Mouse (Mus musculus): ENCODE data around the gene Chil1. TPM values are rescaled to one million over a fixed set of nuclear protein-coding genes. Genes with fewer than 3 reads are reported as not detected.

Gene Chil1
- polyA plus RNA-seq, 1 experiment from 2014 or later = 1.5 TPM

DNA sequence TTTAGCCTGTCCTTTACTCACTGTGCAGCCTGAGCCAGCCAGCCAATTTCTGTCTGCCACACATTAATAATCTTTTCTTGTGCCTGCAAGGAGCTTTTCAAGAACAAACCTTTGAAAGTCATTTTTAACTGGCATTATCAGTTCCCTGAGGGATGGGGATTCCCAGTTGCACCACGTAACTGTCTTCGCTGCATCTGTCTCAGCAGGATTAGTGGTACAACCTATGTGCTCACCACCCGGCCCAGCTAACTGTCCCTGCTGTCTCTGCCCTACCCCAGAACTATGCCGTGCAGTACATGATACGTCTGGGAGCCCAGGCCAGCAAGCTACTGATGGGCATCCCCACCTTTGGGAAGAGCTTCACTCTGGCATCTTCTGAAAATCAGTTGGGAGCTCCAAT, 6.2 kb downstream of the Chil1 start:
- H3K4me3 ChIP-seq = no peak overlapping the region
- no peak for DNase-seq (ENCODE audit: low spot score)
- peaks cover 19% of the 10 kb centered on the region for H3K27me3 ChIP-seq (ENCODE audit: insufficient read depth, poor library complexity, severe bottlenecking)
- H3K9me3 ChIP-seq = no peaks in the 10 kb centered on the region
- 84% methylated on average over 5 of the region's 5 CpGs for WGBS
- peaks cover 18% of the 10 kb centered on the region for H3K4me1 ChIP-seq (replicated peaks)
- no peak overlapping the region for H3K27ac ChIP-seq
- no peaks in the 10 kb centered on the region for H3K36me3 ChIP-seq

DNA sequence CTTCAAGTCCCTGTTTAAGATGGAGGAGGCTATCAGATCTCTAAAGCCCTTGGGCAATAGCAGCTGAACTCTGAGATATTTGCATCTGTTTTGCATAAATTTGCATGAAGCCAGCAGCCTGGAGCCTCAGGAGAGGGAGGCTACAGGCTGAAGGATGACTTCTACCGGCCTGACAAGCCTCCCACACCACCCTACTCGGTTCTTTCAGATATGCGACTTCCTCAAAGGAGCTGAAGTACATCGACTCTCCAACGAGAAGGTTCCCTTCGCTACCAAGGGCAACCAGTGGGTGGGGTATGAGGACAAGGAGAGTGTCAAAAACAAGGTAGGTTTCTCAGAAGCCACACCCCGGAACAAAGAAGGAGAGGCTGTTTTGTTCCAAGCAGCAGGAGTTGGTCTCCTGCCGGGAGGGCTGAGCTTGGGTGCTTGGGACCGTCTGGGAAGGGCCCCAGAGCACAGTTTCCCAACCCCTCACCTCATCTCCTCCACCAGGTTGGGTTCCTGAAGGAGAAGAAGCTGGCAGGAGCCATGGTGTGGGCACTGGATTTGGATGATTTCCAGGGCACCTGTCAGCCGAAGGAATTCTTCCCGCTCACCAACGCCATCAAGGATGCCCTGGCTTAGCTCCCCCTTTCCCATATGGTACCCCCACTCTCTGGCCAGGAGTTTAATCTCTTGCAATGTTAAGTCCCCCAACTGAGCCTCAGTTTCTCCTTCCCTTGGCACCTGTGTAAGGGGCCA, 7.2 kb downstream of the Chil1 start:
- WGBS = 31% methylated on average over 12 of the region's 12 CpGs
- Histone ChIP-seq H3K4me1 (replicated peaks) (peaks cover 28% of the 10 kb centered on the region), H3K27me3 (ENCODE audit: insufficient read depth, poor library complexity, severe bottlenecking) (peaks cover 19% of the 10 kb centered on the region), H3K9me3 (no peaks in the 10 kb centered on the region), H3K36me3 (no peaks in the 10 kb centered on the region), H3K4me3 (no peak overlapping the region), H3K27ac (peak overlapping the region; percentile 31)
- no peak for DNase-seq (ENCODE audit: low spot score)

DNA sequence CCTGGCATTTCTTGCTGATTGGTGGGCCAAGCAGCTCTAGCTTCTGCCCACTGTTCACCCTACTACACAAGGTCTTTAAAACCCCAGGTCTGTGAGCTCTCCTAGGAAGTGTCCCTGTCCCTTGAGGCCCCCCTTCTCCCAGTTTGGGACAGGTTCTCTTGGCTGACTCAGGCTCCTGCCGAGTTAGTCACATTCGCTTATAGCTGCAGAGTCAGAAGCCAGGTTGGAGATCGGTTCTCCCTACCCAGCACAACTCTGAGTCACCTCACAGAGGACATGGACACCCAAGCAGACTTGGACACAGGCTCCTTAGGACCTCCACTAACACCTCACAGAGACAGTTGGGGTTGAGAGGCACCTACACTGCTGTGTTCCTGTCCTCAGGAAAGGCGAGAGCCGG, 9.2 kb downstream of the Chil1 start:
- peaks cover 19% of the 10 kb centered on the region for H3K27me3 ChIP-seq (ENCODE audit: insufficient read depth, poor library complexity, severe bottlenecking)
- H3K27ac ChIP-seq = no peak overlapping the region
- 90% methylated on average over 5 of the region's 5 CpGs for WGBS
- DNase-seq (ENCODE audit: low spot score) = no peak
- H3K9me3 ChIP-seq = no peaks in the 10 kb centered on the region
- H3K4me3 ChIP-seq = no peak overlapping the region
- no peaks in the 10 kb centered on the region for H3K36me3 ChIP-seq
- H3K4me1 ChIP-seq (replicated peaks) = peaks cover 48% of the 10 kb centered on the region

DNA sequence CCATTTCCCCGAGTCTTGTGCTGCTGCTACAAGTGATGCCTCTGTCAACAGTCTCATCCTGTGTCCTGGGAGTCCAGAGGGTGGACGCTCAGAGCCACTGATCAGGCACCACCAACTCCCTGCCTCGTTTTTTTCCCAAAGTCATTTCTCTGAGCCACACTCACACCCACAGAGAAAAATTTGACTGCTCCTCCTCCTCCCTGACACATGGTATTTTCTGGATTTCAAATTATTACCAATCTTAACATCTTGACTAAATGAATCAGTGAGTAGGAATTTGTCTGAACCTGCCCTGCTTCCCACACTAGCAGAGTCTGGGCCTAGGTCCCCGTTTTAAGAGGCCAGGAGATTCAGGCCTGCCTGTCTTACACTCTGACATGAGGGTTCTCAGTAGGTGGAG, 10.0 kb downstream of the Chil1 start:
- no peak overlapping the region for H3K27ac ChIP-seq
- H3K4me3 ChIP-seq = no peak overlapping the region
- peaks cover 52% of the 10 kb centered on the region for H3K4me1 ChIP-seq (replicated peaks)
- H3K9me3 ChIP-seq = no peaks in the 10 kb centered on the region
- peaks cover 19% of the 10 kb centered on the region for H3K27me3 ChIP-seq (ENCODE audit: insufficient read depth, poor library complexity, severe bottlenecking)
- H3K36me3 ChIP-seq = no peaks in the 10 kb centered on the region
- 50% methylated on average over 4 of the region's 4 CpGs for WGBS
- DNase-seq (ENCODE audit: low spot score) = no peak

DNA sequence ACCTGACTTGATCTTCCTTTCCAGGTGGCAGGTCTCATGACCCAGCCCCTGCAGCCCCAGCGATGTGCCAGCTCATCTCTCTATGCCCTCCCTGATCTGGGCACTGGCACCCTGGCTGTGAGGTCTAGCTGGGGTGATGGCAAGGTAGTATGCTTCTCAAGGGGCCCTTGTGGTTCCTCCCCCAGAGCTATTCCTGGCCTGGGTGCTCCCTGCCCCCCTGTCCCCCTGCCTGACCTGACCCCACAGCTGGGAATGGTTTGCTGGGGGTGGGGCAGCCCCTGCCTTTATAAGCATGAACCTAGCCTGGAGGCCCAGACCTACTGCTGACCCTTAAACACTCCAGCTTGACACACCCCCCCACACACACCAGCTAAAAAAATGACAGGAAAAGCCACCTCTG, 11.2 kb downstream of the Chil1 start, which contains the start of gene Mybph:
TSS of gene Mybph (plus strand) at position 323 of the 400 bp plus-strand sequence.
- no peak for DNase-seq (ENCODE audit: low spot score)

DNA sequence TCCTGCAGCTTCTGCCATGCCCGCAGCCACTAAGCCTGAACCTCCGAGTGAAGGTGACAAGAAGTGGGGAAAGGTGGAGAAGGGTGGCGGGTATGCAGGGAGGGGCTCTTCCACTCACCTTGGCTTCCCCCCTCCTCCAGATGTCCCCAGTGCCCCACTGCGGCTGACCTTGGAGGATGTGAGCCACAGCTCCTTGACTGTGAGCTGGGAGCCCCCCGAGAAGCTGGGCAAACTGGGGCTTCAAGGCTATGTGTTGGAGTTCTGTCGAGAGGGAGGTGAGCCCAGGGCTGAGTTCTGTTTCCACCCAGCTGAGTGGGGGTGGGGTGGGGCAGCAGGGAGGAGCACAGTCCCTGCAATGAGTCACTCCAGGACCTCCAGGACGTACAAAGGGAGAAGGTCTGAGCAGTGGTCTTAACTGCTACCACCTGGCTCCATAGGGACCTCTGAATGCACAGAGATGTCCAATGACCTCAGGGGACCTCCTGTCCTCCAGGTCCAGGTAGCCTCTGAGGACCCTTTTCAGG, 11.8 kb downstream of the Chil1 start:
- Histone ChIP-seq H3K27me3 (ENCODE audit: insufficient read depth, poor library complexity, severe bottlenecking) (peaks cover 13% of the 10 kb centered on the region), H3K9me3 (no peaks in the 10 kb centered on the region), H3K27ac (peak overlapping the region; percentile 50; the same call in 1 of the 2 replicates), H3K4me3 (no peak overlapping the region), H3K4me1 (replicated peaks) (peaks cover 53% of the 10 kb centered on the region), H3K36me3 (no peaks in the 10 kb centered on the region)
- 66% methylated on average over 7 of the region's 7 CpGs for WGBS
- no peak for DNase-seq (ENCODE audit: low spot score)

More for the DNA sequence above, 11.2 kb downstream of the Chil1 start, which contains the start of gene Mybph:
- Histone ChIP-seq H3K4me3 (no peak within 1 kb of the TSS), H3K9me3 (no peaks in the 10 kb centered on the region), H3K27me3 (ENCODE audit: insufficient read depth, poor library complexity, severe bottlenecking) (peaks cover 19% of the 10 kb centered on the region), H3K36me3 (no peaks in the 10 kb centered on the region), H3K27ac (peak within 1 kb of the TSS; percentile 50; the same call in 1 of the 2 replicates), H3K4me1 (replicated peaks) (peaks cover 56% of the 10 kb centered on the region)
- 67% methylated on average over 1 of the region's 1 CpGs for WGBS

DNA sequence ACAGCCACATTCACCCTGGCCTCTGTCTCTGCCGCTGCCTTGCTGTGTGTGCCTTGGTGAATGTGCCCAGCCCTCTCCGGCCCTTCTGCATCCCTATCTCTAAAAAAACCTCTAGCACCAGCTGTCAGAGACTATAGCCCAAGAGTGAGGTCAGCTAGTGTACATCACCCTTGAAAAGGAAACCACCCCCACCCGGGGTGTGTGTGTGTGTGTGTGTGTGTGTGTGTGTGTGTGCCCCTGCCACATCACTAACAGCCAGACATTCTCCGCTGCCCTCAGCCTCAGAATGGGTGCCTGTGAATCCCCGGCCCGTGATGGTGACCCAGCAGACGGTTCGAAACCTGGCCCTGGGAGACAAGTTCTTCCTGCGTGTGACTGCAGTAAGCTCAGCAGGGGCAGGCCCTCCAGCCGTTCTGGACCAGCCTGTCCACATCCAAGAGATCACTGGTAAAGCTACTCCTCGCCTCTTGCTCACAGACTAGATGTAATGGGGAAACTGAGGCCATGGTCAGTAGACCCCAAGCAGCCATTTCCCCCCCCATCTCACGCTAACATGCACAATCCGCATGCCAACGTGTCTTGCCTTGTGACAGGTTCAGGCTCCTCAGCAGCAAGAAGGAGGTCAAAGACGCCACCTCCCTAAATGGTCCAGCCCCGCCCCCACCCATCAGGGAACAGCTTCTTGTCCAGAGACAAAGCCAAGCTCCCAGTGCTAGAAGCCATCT, 12.5 kb downstream of the Chil1 start:
- Histone ChIP-seq H3K9me3 (no peaks in the 10 kb centered on the region), H3K36me3 (no peaks in the 10 kb centered on the region), H3K4me1 (replicated peaks) (peaks cover 46% of the 10 kb centered on the region), H3K4me3 (no peak overlapping the region), H3K27ac (peak overlapping the region; percentile 23; the same call in 1 of the 2 replicates), H3K27me3 (ENCODE audit: insufficient read depth, poor library complexity, severe bottlenecking) (peaks cover 7% of the 10 kb centered on the region)
- no peak for DNase-seq (ENCODE audit: low spot score)
- WGBS = 76% methylated on average over 16 of the region's 16 CpGs

DNA sequence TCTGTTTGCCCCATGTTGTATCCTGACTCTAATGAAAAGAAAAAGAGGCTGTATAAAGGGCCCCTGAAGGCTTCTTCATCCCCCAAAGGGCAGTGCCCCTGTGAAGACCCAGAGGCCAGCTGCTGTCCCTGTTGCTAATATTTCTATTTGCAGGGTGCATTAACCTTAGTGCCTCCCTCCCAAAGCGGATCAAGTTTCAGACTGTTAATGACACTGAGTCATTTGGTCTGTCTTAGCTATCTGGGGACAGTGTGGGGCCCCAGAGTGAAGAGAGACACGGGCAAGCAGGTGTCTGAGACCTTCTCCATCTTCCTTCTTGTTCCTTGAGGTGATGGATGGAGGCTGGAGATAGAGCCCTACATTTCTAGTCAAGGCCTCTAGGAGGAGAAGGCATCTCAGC, 13.1 kb downstream of the Chil1 start:
- Histone ChIP-seq H3K4me1 (replicated peaks) (peaks cover 44% of the 10 kb centered on the region), H3K36me3 (no peaks in the 10 kb centered on the region), H3K27ac (peak overlapping the region; percentile 23; the same call in 1 of the 2 replicates), H3K27me3 (ENCODE audit: insufficient read depth, poor library complexity, severe bottlenecking) (peaks cover 6% of the 10 kb centered on the region; the same call in 1 of the 2 replicates), H3K9me3 (no peaks in the 10 kb centered on the region), H3K4me3 (no peak overlapping the region)
- 63% methylated on average over 2 of the region's 2 CpGs for WGBS
- no peak for DNase-seq (ENCODE audit: low spot score)

DNA sequence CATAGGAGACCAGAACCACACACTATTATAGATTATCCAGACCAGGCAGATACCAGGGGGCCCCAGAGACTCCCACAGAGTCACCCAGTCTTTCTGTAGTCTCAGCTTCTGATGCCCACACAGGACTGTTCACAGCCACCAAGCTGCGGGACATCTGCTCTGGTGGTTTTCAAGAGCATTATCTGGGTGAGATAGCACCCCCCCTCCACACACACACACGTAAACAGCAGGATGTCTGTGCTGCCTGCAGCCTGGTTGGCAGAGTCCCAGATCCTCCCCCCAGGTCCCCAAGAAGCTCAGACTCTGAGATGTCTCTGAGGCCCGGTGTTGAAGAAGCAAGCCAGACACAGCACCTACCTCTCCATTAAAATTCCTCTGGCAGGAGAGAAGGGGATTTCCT, 13.6 kb downstream of the Chil1 start:
- no peak for DNase-seq (ENCODE audit: low spot score)
- Histone ChIP-seq H3K27ac (no peak overlapping the region; the same call in 1 of the 2 replicates), H3K36me3 (no peaks in the 10 kb centered on the region), H3K9me3 (no peaks in the 10 kb centered on the region), H3K4me3 (no peak overlapping the region), H3K4me1 (replicated peaks) (peaks cover 44% of the 10 kb centered on the region), H3K27me3 (ENCODE audit: insufficient read depth, poor library complexity, severe bottlenecking) (peaks cover 6% of the 10 kb centered on the region; the same call in 1 of the 2 replicates)
- 66% methylated on average over 3 of the region's 3 CpGs for WGBS

DNA sequence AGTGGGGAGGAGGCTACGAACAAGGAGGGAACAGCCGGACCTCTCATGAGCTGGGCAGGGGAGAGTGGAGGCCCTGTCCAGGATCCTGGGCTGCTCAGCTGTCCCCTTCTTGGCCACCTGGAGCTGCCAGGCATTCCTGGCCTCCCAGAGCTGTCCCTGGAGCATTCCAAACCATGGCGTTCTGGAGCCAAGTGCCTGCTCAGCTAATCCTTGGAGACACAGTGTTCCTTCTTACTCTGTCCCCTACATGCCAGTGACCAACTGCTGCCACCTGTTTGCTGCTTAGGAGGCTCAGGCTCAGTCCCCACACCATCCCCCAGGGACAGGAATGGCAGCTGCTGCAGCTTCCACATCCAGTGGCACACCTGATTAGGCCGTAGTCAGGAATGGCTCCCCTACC, 14.0 kb downstream of the Chil1 start:
- H3K27me3 ChIP-seq (ENCODE audit: insufficient read depth, poor library complexity, severe bottlenecking) = peaks cover 6% of the 10 kb centered on the region; the same call in 1 of the 2 replicates
- H3K4me1 ChIP-seq (replicated peaks) = peaks cover 44% of the 10 kb centered on the region
- H3K9me3 ChIP-seq = no peaks in the 10 kb centered on the region
- no peak overlapping the region; the same call in 1 of the 2 replicates for H3K27ac ChIP-seq
- no peak overlapping the region for H3K4me3 ChIP-seq
- no peak for DNase-seq (ENCODE audit: low spot score)
- 64% methylated on average over 4 of the region's 4 CpGs for WGBS
- H3K36me3 ChIP-seq = no peaks in the 10 kb centered on the region

DNA sequence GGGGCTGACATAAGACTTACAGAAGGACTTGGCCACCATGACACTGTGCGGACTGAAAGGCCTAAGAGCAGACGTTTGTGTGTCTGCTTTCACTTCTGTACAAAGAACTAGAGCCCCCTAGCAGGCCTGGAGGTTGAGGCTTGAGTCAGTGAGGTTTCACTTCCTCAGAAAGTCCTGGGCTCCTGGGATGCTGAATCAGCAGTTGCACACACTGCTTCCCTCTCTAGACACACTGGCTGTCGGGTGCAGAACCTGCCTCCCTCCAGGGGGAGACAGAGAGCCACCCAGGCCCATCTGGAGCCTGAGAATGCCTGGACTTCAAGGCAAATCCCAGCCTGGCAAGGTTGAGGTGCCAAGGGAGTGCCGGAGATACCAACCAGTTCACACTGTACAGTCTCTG, 14.4 kb downstream of the Chil1 start:
- peaks cover 2% of the 10 kb centered on the region; the same call in 1 of the 2 replicates for H3K27me3 ChIP-seq (ENCODE audit: insufficient read depth, poor library complexity, severe bottlenecking)
- H3K36me3 ChIP-seq = no peaks in the 10 kb centered on the region
- H3K4me1 ChIP-seq (replicated peaks) = peaks cover 44% of the 10 kb centered on the region
- no peak overlapping the region; the same call in 1 of the 2 replicates for H3K27ac ChIP-seq
- no peaks in the 10 kb centered on the region for H3K9me3 ChIP-seq
- 71% methylated on average over 4 of the region's 4 CpGs for WGBS
- H3K4me3 ChIP-seq = no peak overlapping the region
- DNase-seq (ENCODE audit: low spot score) = peak; percentile 36

DNA sequence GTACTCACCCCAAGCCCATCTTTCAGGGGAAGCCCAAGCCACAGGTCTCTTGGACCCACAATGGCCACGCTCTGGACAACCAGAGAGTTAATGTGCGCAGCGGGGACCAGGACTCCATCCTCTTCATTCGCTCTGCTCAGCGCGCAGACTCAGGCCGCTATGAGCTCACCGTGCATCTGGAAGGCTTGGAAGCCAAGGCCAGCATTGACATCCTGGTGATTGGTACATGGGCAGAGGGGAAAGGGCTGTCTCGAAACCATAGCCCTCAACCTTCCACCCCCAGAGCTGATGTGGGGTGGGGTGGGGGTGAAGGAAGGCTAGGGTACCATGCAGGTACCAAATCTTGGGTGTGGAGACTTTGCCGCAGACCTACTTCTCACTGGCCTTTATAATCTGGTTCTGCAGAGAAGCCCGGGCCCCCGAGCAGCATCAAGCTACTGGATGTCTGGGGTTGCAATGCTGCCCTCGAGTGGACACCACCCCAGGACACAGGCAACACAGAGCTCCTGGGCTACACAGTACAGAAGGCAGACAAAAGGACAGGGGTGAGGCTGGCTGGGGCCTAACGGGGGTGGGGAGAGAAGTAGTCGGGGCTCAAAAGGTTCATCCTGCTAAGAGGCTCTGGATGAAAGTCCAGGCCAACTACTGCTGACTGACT, 15.5 kb downstream of the Chil1 start:
- no peaks in the 10 kb centered on the region for H3K9me3 ChIP-seq
- no peaks in the 10 kb centered on the region for H3K27me3 ChIP-seq (ENCODE audit: insufficient read depth, poor library complexity, severe bottlenecking)
- H3K4me3 ChIP-seq = no peak overlapping the region
- 83% methylated on average over 15 of the region's 15 CpGs for WGBS
- peak overlapping the region; percentile 16; the same call in 1 of the 2 replicates for H3K27ac ChIP-seq
- H3K4me1 ChIP-seq (replicated peaks) = peaks cover 44% of the 10 kb centered on the region
- no peak for DNase-seq (ENCODE audit: low spot score)
- no peaks in the 10 kb centered on the region for H3K36me3 ChIP-seq
